Mouse (Mus musculus) left cerebral cortex, adult 8-10 months (tissue): ENCODE results near the gene Zfp846. TPM values are rescaled to one million over a fixed set of nuclear protein-coding genes. Genes with fewer than 3 reads are reported as not detected.
A peak's percentile ranks its signal among the peaks of the same experiment; 100 is the strongest.

Experiments
- DNase-seq, 2 experiments: peaks; one replicate each; pipeline ENCODE4 v3.0.0; 2022; ENCODE audit warnings: low spot score in 2 of 2
- total RNA-seq, 4 experiments: library from RNA; stranded (reverse); gene quantifications; 2 replicates each; pipeline ENCODE4 v1.2.4; 2022

Gene Zfp846
- total RNA-seq, 4 experiments from 2014 or later = 16.4 to 21.1 (median 18.7) TPM

GRCm38 (mm10) chr9:20636790-20637189 is 55.7 kb downstream of the Zfp846 start:
- DNase-seq = no peak

GRCm38 (mm10) chr9:20638552-20638951 is 57.5 kb downstream of the Zfp846 start:
- DNase-seq = no peak

- DNase-seq = no peak
Measured at GRCm38 (mm10) chr9:20639486-20639885, 58.4 kb downstream of the Zfp846 start.

- no peak for DNase-seq
Measured at GRCm38 (mm10) chr9:20641501-20641900, 60.4 kb downstream of the Zfp846 start.

GRCm38 (mm10) chr9:20642101-20642895 is 61.2 kb downstream of the Zfp846 start, which contains the start of gene Ubl5:
TSS of gene Ubl5 (plus strand) at chr9:20642878.
- no peak for DNase-seq

GRCm38 (mm10) chr9:20642896-20643466 is 61.9 kb downstream of the Zfp846 start:
- peak; percentile 46 to 62 for DNase-seq

GRCm38 (mm10) chr9:20643781-20644180 is 62.7 kb downstream of the Zfp846 start:
- no peak for DNase-seq

- DNase-seq = peak; percentile 69 to 71
Measured at GRCm38 (mm10) chr9:20644360-20645081, 63.4 kb downstream of the Zfp846 start, which contains the start of gene Fbxl12. TSS of gene Fbxl12 (minus strand) at chr9:20644767.

- DNase-seq = no peak
Measured at GRCm38 (mm10) chr9:20645121-20645520, 64.0 kb downstream of the Zfp846 start.

- peak; percentile 97 to 100 for DNase-seq
Measured at GRCm38 (mm10) chr9:20651602-20652259, 70.6 kb downstream of the Zfp846 start, which contains the start of gene Pin1. TSS of gene Pin1 (plus strand) at chr9:20652095.

- no peak for DNase-seq
Measured at GRCm38 (mm10) chr9:20652260-20652658, 71.2 kb downstream of the Zfp846 start.

GRCm38 (mm10) chr9:20653859-20654258 is 72.8 kb downstream of the Zfp846 start:
- no peak for DNase-seq

Other genes starting within 250 kb of the Zfp846 start
- not detected for gene Olfr18, start 245.2 kb upstream of the Zfp846 start, total RNA-seq
- 10 to 100 TPM; 10.6 to 13.9 (median 10.8) TPM for gene Zfp560, start 196.1 kb upstream of the Zfp846 start, total RNA-seq
- gene Zfp26, start 121.1 kb upstream of the Zfp846 start, total RNA-seq = 10 to 100 TPM; 25.2 to 30.1 (median 26.4) TPM
- gene Zfp426, start 88.5 kb upstream of the Zfp846 start, total RNA-seq = 10 to 100 TPM; 24.8 to 29.0 (median 24.8) TPM
- 10 to 100 TPM; 38.8 to 52.8 (median 43.8) TPM for gene Zfp266, start 59.9 kb upstream of the Zfp846 start, total RNA-seq
- gene Ubl5, start 61.6 kb downstream of the Zfp846 start, total RNA-seq = 100 to 1,000 TPM; 263 to 330 (median 301) TPM
- 10 to 100 TPM; 20.1 to 29.5 (median 26.9) TPM for gene Fbxl12, start 63.5 kb downstream of the Zfp846 start, total RNA-seq
- 10 to 100 TPM; 32.7 to 37.5 (median 35.2) TPM for gene Pin1, start 70.8 kb downstream of the Zfp846 start, total RNA-seq
- 100 to 1,000 TPM; 122 to 129 (median 125) TPM for gene Olfm2, start 165.1 kb downstream of the Zfp846 start, total RNA-seq
- 1 to 10 TPM; 1.0 to 2.0 (median 1.3) TPM for gene Col5a3, start 233.8 kb downstream of the Zfp846 start, total RNA-seq
- not detected for gene Rdh8, start 237.2 kb downstream of the Zfp846 start, total RNA-seq